Mouse (Mus musculus) retina, embryonic 14.5 days (tissue): ENCODE results near the gene Hyal2.
A peak's percentile ranks its signal among the peaks of the same experiment; 100 is the strongest.
"Not testable (repeated sequence)": the region's sequence is repeated elsewhere in the genome, so short reads cannot be mapped to it uniquely, and the experiment has no call there.

Experiments
- DNase-seq: peaks from one replicate; pipeline ENCODE4 v3.0.0-alpha.2; 2015; ENCODE audit warnings: low spot score

Gene Hyal2

DNA sequence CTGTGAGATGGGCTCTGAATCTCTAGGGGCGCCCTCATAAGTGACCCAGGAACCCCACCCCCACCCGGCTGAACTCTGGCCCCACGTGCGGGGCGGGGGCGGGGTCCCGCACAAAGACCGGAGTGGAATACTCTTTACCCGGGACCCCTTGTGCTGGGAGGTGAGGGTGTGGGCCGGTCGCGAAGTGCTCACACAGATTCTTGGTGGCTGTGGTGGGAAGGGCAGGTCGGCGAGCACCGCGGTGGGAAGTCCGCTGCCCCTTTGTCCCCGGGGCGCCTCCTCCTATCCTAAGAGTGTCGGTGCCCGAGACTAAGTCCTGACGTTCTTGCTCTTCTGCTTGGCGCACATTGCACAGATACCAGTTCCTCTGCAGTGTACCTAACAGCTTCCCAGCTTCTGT lies 1.5 kb downstream of the Hyal2 start:
- DNase-seq, result no peak

DNA sequence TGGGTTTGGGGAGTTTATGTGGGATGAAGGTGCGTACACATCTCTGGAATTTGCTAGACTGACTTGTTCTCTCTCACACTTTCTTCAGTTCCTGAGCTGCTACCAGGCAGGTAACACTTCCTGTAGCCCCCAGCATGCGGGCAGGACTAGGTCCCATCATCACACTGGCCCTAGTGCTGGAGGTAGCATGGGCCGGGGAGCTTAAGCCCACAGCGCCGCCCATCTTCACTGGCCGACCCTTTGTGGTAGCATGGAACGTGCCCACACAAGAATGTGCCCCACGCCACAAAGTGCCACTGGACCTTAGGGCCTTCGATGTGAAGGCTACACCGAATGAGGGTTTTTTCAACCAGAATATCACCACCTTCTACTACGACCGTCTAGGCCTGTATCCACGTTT lies 2.3 kb downstream of the Hyal2 start:
- DNase-seq, result no peak

DNA sequence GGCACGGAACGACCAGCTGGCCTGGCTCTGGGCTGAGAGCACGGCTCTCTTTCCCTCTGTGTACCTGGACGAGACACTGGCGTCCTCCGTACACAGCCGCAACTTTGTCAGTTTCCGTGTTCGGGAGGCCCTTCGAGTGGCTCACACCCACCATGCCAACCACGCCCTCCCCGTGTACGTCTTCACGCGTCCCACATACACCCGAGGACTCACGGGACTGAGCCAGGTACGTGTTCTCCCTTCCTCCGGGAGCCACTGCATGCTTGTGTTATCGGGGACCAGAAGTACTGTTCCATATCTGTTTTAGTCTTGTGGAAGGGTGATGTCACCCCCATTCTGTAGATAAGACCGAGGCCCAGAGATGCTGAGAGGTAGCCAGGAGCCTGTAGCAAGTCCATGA lies 3.1 kb downstream of the Hyal2 start:
- DNase-seq, result no peak

GRCm38 (mm10) chr9:107571534-107572326 lies 4.0 kb downstream of the Hyal2 start:
- no peak for DNase-seq

GRCm38 (mm10) chr9:107572327-107572662 lies 4.5 kb downstream of the Hyal2 start:
- no peak for DNase-seq

GRCm38 (mm10) chr9:107573774-107574173 lies 6.0 kb downstream of the Hyal2 start:
- not testable (repeated sequence) for DNase-seq

- no peak for DNase-seq
These were observed 8.0 kb downstream of the Hyal2 start for GRCm38 (mm10) chr9:107575579-107576356.

DNA sequence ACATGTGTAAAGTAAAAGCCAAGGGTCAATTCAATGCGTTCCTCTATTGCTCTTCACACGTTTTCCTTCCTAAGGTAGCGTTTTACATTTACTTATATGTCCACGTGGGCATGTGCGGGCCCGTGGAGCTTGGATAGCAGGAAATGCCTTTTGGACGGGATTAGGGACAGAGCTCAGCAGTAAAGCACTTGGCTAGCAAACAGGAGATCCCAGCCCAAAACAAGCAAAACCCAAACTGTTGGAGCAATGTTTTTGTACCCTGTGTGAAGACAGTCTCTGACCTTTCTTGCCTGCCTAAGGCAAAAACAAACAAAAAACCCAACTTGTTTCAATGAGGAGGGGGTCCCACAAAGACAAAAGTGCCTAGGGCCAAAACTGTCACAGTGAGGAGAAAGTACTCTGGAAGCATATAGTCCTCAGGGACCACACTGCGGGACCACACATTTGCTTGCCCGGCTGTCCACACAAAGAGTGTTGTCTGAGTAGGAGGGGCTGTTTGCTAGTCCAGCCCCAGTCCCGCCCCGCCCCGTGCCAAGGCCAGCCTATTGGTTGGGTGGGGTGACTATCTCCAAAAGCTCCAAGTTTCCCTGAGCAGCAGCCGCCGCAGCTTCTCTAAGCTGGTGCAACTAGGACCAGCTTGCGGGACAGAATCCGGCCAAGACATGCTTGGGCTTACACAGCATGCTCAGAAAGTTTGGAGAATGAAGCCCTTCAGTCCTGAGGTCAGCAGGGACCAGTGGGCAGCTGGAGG lies 8.8 kb downstream of the Hyal2 start, which contains the start of gene Hyal1:
Gene Hyal1 (plus strand): TSS at position 571 of the 751 bp plus-strand sequence.
- DNase-seq, result peak; percentile 82

DNA sequence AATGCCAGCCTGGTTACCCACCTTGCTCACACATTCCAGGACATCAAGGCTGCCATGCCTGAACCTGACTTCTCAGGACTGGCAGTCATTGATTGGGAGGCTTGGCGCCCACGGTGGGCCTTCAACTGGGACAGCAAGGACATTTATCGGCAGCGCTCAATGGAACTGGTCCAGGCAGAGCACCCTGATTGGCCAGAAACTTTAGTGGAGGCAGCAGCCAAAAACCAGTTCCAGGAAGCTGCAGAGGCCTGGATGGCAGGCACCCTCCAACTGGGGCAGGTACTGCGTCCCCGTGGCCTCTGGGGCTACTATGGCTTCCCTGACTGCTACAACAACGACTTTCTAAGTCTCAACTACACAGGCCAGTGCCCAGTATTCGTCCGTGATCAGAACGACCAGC lies 10.1 kb downstream of the Hyal2 start:
- no peak for DNase-seq

DNA sequence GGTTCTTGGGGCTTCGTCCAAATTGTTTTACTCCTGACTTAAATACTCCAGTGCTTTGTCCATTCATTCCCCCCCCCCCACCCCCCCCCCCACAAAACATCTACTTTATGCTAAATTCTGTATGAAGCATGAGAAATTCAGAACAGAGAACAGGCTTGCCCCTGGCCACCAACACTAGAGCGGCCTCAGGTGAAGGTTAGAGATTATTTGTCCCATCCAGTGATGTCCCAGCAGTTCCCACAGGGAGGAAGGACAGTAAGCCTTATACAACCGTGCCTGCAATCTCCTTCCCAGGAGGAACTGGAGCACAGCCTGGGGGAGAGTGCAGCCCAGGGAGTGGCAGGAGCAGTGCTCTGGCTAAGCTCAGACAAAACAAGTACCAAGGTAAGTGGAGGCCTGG lies 10.8 kb downstream of the Hyal2 start, which contains the start of gene Naa80:
Gene Naa80 (plus strand): TSS at position 301 of the 400 bp plus-strand sequence.
- no peak for DNase-seq

DNA sequence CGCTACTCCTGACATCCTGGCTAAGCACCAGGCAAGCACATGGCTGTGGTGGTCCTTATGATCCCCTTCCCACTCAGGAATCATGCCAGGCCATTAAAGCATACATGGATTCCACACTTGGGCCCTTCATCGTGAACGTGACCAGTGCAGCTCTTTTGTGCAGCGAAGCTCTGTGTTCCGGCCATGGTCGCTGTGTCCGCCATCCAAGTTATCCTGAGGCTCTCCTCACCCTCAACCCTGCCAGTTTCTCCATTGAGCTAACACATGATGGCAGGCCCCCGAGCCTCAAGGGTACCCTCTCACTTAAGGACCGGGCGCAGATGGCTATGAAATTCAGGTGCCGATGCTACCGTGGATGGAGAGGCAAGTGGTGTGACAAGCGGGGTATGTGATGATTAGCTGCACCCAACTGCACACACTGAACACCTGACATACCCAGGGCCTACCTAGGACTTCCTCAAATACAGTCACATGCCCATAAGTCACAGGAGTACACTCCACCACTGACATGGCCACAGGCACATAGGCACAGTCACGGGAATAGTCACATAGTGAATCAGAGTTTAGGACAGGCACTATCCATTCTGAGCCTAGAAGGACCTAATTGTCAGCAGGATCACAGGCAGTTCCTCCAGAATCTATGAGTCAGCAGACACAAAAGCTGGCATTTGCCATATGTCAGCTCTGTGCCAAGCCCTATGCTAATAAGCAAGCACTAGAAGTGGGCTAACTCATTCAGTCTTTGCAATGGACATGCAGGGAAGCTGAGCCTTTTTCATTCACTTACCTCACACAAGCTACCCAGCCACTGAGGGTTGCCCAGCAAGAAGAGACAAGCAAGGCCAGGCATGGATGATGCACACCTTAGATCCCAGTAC lies 11.5 kb downstream of the Hyal2 start:
- no peak for DNase-seq

DNA sequence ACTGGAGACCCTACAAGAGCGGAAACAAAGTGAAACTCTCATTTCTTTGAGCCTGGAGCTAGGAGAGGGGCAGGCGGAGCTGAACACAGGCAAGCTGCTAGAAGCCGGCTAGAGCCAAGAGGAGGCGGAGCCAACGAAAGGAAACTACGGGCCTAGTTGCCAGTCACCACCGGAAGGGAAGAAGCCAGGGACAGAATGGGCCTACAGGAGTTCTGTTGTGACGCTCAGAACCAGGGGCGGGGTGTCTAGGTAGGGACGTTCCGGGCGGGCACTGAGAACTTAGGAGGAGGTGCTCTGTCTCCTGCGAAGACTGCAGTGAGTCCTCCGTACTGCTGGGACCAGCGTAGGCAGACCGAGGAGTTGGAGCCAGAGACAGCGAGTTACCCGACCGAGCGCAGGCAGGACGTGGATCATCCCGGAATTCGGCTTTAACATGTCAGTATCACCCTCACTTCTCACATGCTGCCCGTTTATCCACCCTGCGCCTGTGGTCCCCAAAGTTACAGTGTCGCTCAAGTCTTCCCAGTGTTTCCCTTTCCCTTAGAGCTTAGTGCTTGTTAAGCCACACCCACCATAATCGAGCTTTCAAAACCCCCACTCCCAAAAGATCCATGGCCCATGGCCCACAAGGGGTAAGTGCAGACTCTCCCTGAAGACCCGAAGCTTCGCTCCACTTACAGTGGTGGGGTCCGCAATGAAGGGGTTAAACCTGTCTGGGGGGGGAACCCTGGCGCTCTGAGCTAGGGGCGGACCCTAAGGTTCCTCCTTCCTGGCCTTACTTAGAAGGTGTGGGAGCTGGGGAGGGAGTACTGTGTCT lies 13.0 kb downstream of the Hyal2 start, which contains the start of gene Hyal3:
Gene Hyal3 (plus strand): TSS at position 318 of the 817 bp plus-strand sequence.
- DNase-seq, result peak; percentile 76

- DNase-seq, result no peak
These were observed 13.8 kb downstream of the Hyal2 start for GRCm38 (mm10) chr9:107581584-107581983.

- no peak for DNase-seq
These were observed 14.8 kb downstream of the Hyal2 start for GRCm38 (mm10) chr9:107582509-107583062.

DNA sequence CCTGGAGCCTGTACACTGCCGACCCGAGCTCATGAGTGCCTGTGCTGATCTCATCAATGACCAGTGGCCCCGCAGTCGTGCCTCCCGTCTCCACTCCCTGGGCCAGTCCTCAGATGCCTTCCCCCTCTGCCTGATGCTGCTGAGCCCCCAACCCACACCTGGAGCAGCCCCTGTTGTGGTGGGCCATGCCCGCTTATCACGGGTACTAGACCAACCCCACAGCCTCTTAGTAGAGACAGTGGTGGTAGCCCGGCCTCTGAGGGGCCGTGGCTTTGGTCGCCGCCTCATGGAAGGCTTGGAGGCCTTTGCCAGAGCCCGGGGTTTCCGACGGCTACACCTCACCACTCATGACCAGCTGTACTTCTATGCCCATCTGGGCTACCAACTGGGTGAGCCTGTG lies 15.4 kb downstream of the Hyal2 start:
- DNase-seq, result no peak

- DNase-seq, result no peak
These were observed 18.8 kb downstream of the Hyal2 start for GRCm38 (mm10) chr9:107586504-107586903.

DNA sequence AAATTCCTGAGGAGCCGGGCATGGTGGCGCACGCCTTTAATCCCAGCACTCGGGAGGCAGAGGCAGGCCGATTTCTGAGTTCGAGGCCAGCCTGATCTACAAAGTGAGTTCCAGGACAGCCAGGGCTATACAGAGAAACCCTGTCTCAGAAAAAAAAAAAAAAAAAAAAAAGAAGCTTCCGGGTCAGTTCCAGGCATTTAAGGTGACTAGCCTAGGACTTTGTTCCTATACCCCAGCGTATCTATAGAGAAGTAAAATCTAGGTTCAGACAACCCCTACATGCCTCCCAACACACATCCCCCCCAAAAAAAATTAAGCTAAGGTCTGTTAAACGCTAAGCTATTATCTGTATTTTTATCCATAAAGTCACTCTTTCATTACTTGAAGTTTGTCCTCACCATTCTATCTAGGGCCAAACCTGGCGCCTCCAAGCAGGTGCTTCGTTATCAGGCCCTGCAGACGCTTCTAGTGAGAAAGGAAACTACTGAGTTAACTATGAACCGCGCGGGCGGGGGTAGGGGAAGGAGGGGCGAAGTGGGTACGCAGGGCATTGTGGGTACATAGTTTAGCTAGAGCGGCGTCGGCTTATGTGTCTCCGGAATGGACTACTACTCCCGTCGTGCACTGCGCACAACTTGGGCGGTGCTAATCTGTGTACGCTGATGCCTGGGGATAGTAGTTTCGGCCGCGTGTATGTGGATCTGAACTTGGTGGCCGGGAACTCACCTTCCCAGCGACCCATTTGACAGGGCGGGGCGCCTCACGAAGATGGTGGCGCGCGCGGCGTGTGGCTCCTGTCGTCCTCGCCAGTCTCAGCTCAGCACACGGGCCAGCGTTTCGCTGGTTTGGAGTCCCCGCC lies 19.5 kb downstream of the Hyal2 start, which contains the start of gene Ifrd2:
Gene Ifrd2 (plus strand): TSS at position 669 of the 859 bp plus-strand sequence.
- DNase-seq, result peak; percentile 98

DNA sequence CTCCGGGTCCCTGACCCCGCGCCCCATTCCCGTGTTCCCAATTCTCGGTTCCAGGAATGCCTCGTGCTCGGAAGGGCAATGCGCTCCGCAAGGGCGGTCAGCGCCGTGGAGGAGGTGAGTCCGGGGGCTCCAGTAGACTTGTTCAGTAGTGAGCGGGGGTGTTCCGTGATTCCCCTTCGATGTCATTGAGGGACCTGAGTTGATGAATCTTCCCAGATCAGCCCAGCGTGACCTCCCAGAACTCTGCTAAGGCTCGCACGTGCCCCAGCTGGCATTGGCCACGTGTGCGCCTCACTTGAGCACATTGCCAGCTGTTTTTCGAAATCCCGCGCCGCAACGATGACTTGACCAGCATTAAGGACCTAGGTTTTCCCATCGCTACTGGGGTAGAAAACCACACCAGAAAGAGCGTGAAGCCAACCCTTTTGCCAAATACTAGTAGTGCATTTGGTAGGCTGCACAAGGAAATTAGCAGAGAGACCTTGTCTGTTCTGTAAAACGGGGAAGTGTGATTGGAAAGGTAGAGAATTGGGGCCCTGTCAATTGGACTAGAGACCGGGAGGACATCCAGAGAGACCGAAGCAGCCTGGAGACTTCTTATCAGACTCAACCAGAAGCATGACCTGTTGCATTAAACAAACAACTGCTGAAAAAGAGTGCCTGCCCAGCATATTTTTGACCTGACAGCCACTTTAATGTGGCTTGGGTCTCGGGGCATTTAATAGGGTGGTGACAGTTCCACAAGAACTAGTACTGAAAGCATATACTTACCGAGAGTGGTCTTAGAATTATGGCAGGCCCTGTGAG lies 20.3 kb downstream of the Hyal2 start:
- peak; percentile 62 for DNase-seq
